Mouse (Mus musculus) heart, embryonic 10.5 days (tissue): ENCODE measurements around the gene Kcnip2. TPM values are rescaled to one million over a fixed set of nuclear protein-coding genes. Genes with fewer than 3 reads are reported as not detected.

Source experiments
- polyA plus RNA-seq: library from polyadenylated mRNA; unstranded; fragments of >200 nt; fragmentation: Nextera tagmentation; extraction: Ambion mirVana; gene quantifications from 2 replicates; pipeline ENCODE4 v1.2.1, GENCODE M21; 2016

Gene Kcnip2
- polyA plus RNA-seq, 1 experiment from 2014 or later, result 0.35 TPM

Other genes with a start within 250 kb of the Kcnip2 start
- gene Fbxw4, start 155.7 kb downstream of the Kcnip2 start, polyA plus RNA-seq, result 5.5 and 6.0 TPM in 2 replicates
- 1.9 and 8.8 TPM in 2 replicates for gene Fgf8, start 73.1 kb downstream of the Kcnip2 start, polyA plus RNA-seq
- 12.3 and 13.6 TPM in 2 replicates for gene Npm3, start 66.5 kb downstream of the Kcnip2 start, polyA plus RNA-seq
- 39.6 and 52.5 TPM in 2 replicates for gene Mgea5, start 32.2 kb downstream of the Kcnip2 start, polyA plus RNA-seq
- 16.0 and 16.6 TPM in 2 replicates for gene Armh3, start 182.4 kb upstream of the Kcnip2 start, polyA plus RNA-seq
- gene Hps6, start 187.4 kb upstream of the Kcnip2 start, polyA plus RNA-seq, result 7.1 and 7.4 TPM in 2 replicates
- gene Pprc1, start 228.8 kb upstream of the Kcnip2 start, polyA plus RNA-seq, result 38.9 and 50.2 TPM in 2 replicates
- gene Ldb1, start 229.2 kb upstream of the Kcnip2 start, polyA plus RNA-seq, result 62.2 and 79.7 TPM in 2 replicates